Mouse (Mus musculus): ENCODE data around the gene Tent5b. TPM values are rescaled to one million over a fixed set of nuclear protein-coding genes. Genes with fewer than 3 reads are reported as not detected.

The Tent5b gene
- 0.13 and 0.73 TPM in 2 replicates for polyA plus RNA-seq (2012; rRNA removed)

DNA sequence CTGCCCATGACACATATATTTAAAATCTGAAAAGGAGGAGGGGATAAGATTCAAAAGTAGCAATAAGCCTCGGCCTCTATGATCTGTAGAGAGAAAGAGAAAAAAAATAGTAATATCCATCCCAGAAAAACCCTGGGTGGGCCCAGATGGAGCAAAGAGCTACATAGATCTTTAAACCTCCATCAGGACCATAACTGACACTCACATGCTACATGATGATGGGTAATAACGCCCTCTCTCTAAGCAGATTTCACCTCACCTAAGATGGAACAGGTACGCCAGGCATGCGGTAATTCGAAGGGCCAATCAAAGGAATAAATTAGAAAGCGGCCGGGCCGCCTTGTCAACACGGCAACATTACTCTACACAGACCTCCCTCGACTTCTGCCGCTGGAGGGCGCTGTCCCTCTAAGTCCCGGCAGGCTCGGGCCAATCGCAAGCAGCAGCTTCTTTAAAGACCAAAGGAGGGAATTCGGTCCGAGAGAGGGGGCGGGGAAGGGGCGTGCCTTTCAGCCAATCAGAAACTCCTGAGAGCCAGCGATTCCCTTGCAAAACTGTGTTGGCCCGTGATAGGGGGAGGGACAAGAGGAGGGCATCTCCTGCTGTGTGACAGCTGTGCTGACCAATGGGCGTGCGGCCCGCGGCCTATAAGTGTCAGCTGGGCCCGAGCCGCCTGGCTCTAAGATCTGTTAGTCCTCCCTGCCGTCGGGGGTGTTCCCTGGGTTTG lies at the start of gene Tent5b:
Gene Tent5b (plus strand): TSS at position 675 of the 727 bp plus-strand sequence.

DNA sequence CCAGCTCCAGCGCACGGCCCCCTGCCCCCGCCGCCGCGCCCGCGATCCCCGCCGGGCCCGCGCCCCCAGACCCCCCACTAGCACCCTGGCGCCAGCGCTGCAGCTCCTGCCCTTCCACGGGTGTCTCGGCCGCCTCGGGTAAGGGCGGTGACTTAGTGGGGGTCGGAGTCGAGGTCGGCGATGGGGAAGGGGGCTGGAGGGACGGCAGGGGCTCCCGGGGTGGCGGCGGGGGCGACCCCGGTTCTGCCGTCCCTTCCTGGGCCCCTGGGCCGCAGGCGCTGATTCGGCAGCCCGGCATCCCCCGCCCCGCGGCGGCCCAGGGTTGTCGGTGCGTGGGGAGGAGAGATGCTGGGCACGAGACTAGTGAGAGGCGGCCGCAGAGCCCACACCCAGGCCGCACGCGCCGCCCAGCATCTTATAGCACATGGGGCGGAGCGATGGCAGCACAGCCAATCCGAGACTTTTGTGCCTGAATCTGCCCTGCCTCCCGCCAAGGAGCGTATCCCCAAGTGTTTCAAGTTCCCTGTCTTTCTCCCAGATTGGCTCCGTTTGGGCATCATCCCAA lies 18.3 kb downstream of the Tent5b start, which contains the start of gene Trnp1:
Gene Trnp1 (minus strand): TSS at position 391 of the 565 bp plus-strand sequence.

DNA sequence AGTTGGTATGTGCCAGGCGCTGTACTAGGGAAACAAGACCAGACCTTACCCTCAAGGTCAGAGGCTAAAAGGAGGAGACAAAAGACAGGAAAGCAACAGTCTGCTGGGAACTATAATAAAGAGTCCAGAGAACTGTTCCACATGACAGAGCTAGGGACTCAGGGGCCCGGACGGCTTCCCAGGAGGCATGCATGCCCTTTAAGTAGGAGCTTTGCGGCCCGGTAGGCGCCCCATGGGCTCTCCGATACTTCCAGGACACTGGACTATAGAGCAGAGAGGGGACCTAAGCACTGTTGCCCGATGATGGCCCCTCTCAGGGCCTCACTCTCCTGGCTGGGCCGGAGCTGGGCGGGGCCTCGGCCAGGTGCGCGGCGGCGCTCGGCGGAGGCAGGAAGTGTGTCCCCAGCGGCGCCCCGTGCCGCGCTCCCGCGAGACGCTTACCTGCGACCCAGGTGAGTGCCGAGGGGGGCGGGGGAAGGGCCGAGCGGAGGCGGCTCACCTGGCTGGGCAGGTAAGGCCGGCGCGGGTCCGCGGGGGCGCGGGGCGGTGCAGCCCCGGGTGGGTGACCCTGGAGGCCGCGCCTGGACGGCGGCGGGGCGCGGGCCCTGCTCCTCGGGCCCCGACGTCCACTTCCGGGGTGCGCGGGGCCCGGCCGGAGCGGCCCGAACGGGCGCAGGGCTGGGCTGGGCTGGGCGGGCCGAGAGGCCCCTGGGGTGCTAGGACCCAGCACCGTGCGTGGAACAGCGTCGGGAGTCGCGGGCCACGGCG lies 38.9 kb downstream of the Tent5b start, which contains the start of gene Kdf1:
Gene Kdf1 (plus strand): TSS at position 363 of the 768 bp plus-strand sequence.

Other genes starting within 250 kb of the Tent5b start
- gene Map3k6, start 239.3 kb upstream of the Tent5b start, polyA plus RNA-seq (2012; rRNA removed): 5.0 and 6.2 TPM in 2 replicates
- 0.88 and 1.4 TPM in 2 replicates for gene Sytl1, start 217.0 kb upstream of the Tent5b start, polyA plus RNA-seq (2012; rRNA removed)
- 146 TPM in 2 replicates for gene Tmem222, start 202.3 kb upstream of the Tent5b start, polyA plus RNA-seq (2012; rRNA removed)
- gene Wdtc1, start 126.7 kb upstream of the Tent5b start, polyA plus RNA-seq (2012; rRNA removed): 28.2 and 33.2 TPM in 2 replicates
- 20.3 and 24.4 TPM in 2 replicates for gene Slc9a1, start 110.4 kb upstream of the Tent5b start, polyA plus RNA-seq (2012; rRNA removed)
- gene Trnp1, start 18.4 kb downstream of the Tent5b start, polyA plus RNA-seq (2012; rRNA removed): 20.9 and 22.1 TPM in 2 replicates
- gene Kdf1, start 38.8 kb downstream of the Tent5b start, polyA plus RNA-seq (2012; rRNA removed): 0.10 and 0.15 TPM in 2 replicates
- 171 and 177 TPM in 2 replicates for gene Nudc, start 65.9 kb downstream of the Tent5b start, polyA plus RNA-seq (2012; rRNA removed)
- 0.08 TPM in 1 of 2 replicates, not detected in the other for gene Nr0b2, start 73.2 kb downstream of the Tent5b start, polyA plus RNA-seq (2012; rRNA removed)
- gene Gpatch3, start 94.6 kb downstream of the Tent5b start, polyA plus RNA-seq (2012; rRNA removed): 5.5 and 6.9 TPM in 2 replicates
- 29.3 and 31.4 TPM in 2 replicates for gene Gpn2, start 104.2 kb downstream of the Tent5b start, polyA plus RNA-seq (2012; rRNA removed)
- 2.2 and 5.9 TPM in 2 replicates for gene Sfn, start 122.0 kb downstream of the Tent5b start, polyA plus RNA-seq (2012; rRNA removed)
- 30.1 and 35.9 TPM in 2 replicates for gene Zdhhc18, start 170.0 kb downstream of the Tent5b start, polyA plus RNA-seq (2012; rRNA removed)
- gene Pigv, start 192.5 kb downstream of the Tent5b start, polyA plus RNA-seq (2012; rRNA removed): 11.5 TPM in 2 replicates

Data from central nervous system, embryonic 18 days (tissue).